Mouse (Mus musculus): ENCODE measurements around the gene Ccdc7b.
"Not testable (repeated sequence)": the region's sequence is repeated elsewhere in the genome, so short reads cannot be mapped to it uniquely, and the experiment has no call there.

Gene Ccdc7b

DNA sequence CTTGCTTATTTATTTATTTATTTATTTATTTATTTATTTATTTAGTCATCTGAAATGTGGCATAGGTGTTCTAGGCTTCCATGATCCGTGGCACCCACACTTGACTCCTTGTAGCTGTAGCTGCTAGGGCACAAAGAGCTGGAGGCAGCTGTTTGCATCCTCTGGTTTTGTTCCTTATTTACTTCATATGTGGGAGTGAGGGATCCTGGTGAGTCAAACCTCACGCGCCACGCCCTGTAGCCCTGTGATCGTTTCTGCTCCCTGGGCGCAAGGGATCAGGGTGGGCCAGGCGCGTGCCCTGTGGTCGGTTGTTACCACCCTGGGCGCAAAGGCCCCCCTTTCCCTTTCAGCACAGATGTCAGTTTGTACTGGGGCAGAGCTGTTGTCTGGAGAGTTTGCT is at the start of gene Ccdc7b:
Gene Ccdc7b, plus strand, starts transcription at position 301 of the 400 bp plus-strand sequence.
- not testable (repeated sequence) for DNase-seq (ENCODE audit: low spot score in 2 of 2)

DNA sequence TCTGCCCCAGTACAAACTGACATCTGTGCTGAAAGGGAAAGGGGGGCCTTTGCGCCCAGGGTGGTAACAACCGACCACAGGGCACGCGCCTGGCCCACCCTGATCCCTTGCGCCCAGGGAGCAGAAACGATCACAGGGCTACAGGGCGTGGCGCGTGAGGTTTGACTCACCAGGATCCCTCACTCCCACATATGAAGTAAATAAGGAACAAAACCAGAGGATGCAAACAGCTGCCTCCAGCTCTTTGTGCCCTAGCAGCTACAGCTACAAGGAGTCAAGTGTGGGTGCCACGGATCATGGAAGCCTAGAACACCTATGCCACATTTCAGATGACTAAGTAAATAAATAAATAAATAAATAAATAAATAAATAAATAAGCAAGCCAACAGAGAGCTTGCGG is 1.5 kb upstream of the Ccdc7b start, which contains the start of gene Ccdc7a:
Gene Ccdc7a, minus strand, starts transcription at position 101 of the 400 bp plus-strand sequence.
- DNase-seq (ENCODE audit: low spot score in 2 of 2): not testable (repeated sequence)

DNA sequence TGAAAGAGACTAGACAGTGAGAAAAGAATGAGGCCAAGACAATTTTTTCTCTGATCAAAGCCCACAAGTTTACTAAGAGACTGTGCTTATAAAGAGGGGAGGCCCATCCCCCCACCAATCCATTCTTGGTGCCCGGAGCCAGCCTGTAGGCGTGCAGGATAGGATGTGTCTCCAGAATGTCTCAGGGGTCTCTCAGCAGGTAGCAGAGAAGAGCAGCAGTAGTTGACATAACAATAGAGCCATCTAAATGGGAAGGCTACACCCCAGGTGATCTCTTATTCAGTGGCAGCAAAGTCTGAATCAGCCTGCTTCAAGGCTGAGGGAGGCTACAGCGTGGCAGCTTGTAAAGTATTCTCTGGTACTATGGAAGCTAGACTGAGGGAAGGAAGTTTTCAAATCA is 48.8 kb downstream of the Ccdc7b start:
- DNase-seq (ENCODE audit: low spot score in 2 of 2): not testable (repeated sequence)

DNA sequence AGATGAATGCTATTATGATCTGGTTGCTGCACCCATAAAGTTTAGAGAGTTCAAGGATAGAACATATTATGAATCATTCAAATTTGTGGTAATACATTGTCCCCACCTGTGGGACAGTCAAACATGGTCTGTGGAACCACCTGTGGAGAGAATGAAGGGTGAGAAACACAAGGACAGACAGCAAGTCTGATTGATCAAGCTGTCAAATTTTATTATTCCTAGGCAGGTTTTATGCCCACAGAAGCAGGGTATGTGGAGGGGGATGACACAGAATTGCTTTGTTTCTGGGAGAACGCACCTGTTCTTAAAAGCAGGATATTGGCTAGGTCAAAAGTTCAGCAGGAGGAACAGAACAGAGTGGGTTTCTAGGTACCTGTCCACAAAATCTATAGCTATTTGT is 64.6 kb downstream of the Ccdc7b start, which contains the start of gene Gm10999:
Gene Gm10999, minus strand, starts transcription at position 101 of the 400 bp plus-strand sequence.
- no peak for DNase-seq (ENCODE audit: low spot score in 2 of 2)

DNA sequence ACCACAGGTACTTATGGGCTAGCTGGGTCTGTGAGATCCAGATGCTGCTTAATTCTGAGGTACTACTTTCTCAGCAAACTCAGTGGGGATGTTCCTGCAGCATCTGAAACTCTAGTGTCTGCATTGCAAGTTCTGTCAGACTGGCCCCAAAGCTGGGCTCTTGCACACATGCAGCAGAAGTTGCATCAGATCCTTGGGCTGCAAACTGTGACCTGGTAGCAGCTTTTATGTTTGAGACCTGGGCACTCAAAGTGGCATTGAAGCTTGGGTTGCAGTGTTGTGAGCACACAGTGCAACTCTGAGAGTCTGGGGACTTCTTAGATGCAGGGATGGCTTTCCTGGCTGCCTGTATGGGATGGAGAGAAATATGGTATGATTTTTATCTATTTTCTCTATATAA is 66.5 kb downstream of the Ccdc7b start:
- no peak for DNase-seq (ENCODE audit: low spot score in 2 of 2)
